Mouse (Mus musculus): ENCODE results near the gene Gadd45b.
A peak's percentile ranks its signal among the peaks of the same experiment; 100 is the strongest.

Gadd45b gene

GRCm38 (mm10) chr10:80981564-80982112 is 51.8 kb downstream of the Gadd45b start:
- peak in 1 of 2 experiments; percentile 69 for DNase-seq (ENCODE audit: inconsistent age in 2 of 2, low spot score in 1 of 2)

Data from adrenal gland, adult (tissue).